Mouse (Mus musculus) CH12.LX (cell line): ENCODE measurements at regions not wholly inside any gene's neighbourhood (a gene's known extent, or its start where the extent isn't known, plus 50 kb on each side); places are given as distances from the start of the nearest gene placed in this dataset.

ENCODE experiments used
- CTCF ChIP-seq, 2 experiments: IDR thresholded peaks in 1 of 2; conservative IDR thresholded peaks in 1 of 2; 2 replicates each; pipeline ENCODE4 v1.5.1; 2011 to 2012; ENCODE audit warnings: low read depth in 2 of 2, low read length in 2 of 2, improper control_type of control experiment in 1 of 2, inconsistent platforms in 1 of 2, mild to moderate bottlenecking in 1 of 2, moderate library complexity in 1 of 2
- E2F4 ChIP-seq: IDR thresholded peaks from 2 replicates; pipeline ENCODE4 v1.6.1; 2011; ENCODE audit warnings: low read depth, low read length, improper control_type of control experiment; ENCODE audit not compliant: insufficient replicate concordance
- EP300 ChIP-seq: IDR thresholded peaks from 2 replicates; pipeline ENCODE4 v1.6.1; 2011; ENCODE audit warnings: low read length, improper control_type of control experiment
- MYC ChIP-seq: IDR thresholded peaks from 2 replicates; pipeline ENCODE4 v1.6.1; 2011; ENCODE audit warnings: low read depth, mild to moderate bottlenecking, improper control_type of control experiment, low read length
- NRF1 ChIP-seq: IDR thresholded peaks from 2 replicates; pipeline ENCODE4 v1.6.1; 2014; ENCODE audit warnings: low read depth, mild to moderate bottlenecking, inconsistent platforms, low read length, improper control_type of control experiment, moderate library complexity
- POLR2A ChIP-seq: IDR thresholded peaks from 2 replicates; pipeline ENCODE4 v1.6.1; 2011; ENCODE audit warnings: low read depth, mild to moderate bottlenecking, improper control_type of control experiment, low read length
- TCF12 ChIP-seq: IDR thresholded peaks from 2 replicates; pipeline ENCODE4 v1.6.1; 2014; ENCODE audit warnings: low read depth, mild to moderate bottlenecking, inconsistent platforms, low read length, improper control_type of control experiment
- USF1 ChIP-seq: IDR thresholded peaks from 2 replicates; pipeline ENCODE4 v1.6.1; 2014; ENCODE audit warnings: low read depth, mild to moderate bottlenecking, inconsistent platforms, low read length, improper control_type of control experiment
- ZC3H11A ChIP-seq: IDR thresholded peaks from 2 replicates; pipeline ENCODE4 v1.6.1; 2012; ENCODE audit warnings: low read depth, mild to moderate bottlenecking, inconsistent platforms, low read length, improper control_type of control experiment
- ZNF384 ChIP-seq: IDR thresholded peaks from 2 replicates; pipeline ENCODE4 v1.6.1; 2012; ENCODE audit warnings: low read depth, low read length, improper control_type of control experiment, inconsistent platforms

DNA sequence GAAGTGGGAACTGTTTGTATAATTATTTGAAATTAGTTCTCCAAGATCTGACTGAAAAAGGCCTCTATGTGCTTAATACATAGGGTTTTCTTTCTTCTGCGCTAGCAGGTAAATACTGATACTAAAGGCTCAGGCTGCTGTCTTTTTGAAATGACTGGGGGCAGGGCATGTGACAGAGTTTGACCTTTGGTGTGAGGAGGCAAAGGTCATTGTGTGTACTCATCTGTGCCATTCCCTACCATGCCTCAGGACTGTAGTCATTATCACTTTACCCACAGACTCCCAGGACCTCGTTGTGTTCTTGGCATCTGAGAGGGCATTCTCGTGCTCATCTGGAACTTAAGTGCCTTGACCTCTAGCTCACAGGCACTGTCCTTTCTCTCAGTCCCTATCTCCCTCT, 88.5 kb downstream of the Sox1 start:
- TF ChIP-seq USF1 (no peak), EP300 (no peak), POLR2A (no peak), E2F4 (no peak), TCF12 (no peak), ZC3H11A (no peak), ZNF384 (no peak), CTCF (conservative IDR thresholded peaks at IDR 0.05 in 1 of 2, IDR thresholded peaks at IDR 0.05 in 1 of 2; ENCODE audit: low read depth in 2 of 2, low read length in 2 of 2) (no peak), MYC (no peak), NRF1 (no peak)
